Mouse (Mus musculus) liver, embryonic 14.5 days (tissue): ENCODE data around the gene 4930539E08Rik. TPM values are rescaled to one million over a fixed set of nuclear protein-coding genes. Genes with fewer than 3 reads are reported as not detected.

Source experiments
- ATAC-seq: fragments of 200-750 bp; cut with Nextera tagmentation; 2 replicates; pipeline ENCODE4 v1.8.0; 2017; ENCODE audit warnings: moderate number of reproducible peaks, mild to moderate bottlenecking, moderate library complexity; ENCODE audit not compliant: insufficient read depth
- DNase-seq, 3 experiments: peaks; one replicate each; pipeline ENCODE4 v3.0.0-alpha.2; 2012 to 2013; ENCODE audit warnings: low read depth in 3 of 3, low spot score in 3 of 3
- H3K27ac ChIP-seq: fragments of 300-500 bp; sonication (generic); 2 replicates; pipeline ENCODE4 v1.5.1; 2014; ENCODE audit warnings: moderate library complexity, mild to moderate bottlenecking, control low read depth, inconsistent platforms
- H3K27me3 ChIP-seq: fragments of 300-500 bp; sonication (generic); 2 replicates; pipeline ENCODE4 v1.6.1; 2014; ENCODE audit warnings: mild to moderate bottlenecking, low read length, moderate library complexity; ENCODE audit not compliant: control insufficient read depth, insufficient read depth
- H3K36me3 ChIP-seq: fragments of 300-500 bp; sonication (generic); replicated peaks from 2 replicates; pipeline ENCODE4 v1.6.1; 2014; ENCODE audit warnings: low read depth; ENCODE audit not compliant: control insufficient read depth, insufficient read depth
- H3K4me1 ChIP-seq, 2 experiments: fragments of 200-500 bp in 1 of 2; fragments of 300-500 bp in 1 of 2; sonication (generic) in 1 of 2; replicated peaks; 2 replicates each; pipeline ENCODE4 v1.6.1; 2012 to 2014; ENCODE audit warnings: antibody characterized with exemption in 1 of 2, inconsistent platforms in 1 of 2, low read length in 1 of 2; ENCODE audit not compliant: control insufficient read depth in 2 of 2, insufficient read depth in 2 of 2
- H3K4me2 ChIP-seq: fragments of 300-500 bp; sonication (generic); 2 replicates; pipeline ENCODE4 v1.6.1; 2014; ENCODE audit warnings: low read depth, mild to moderate bottlenecking, control low read depth, moderate library complexity
- H3K4me3 ChIP-seq, 2 experiments: fragments of 200-500 bp in 1 of 2; fragments of 300-500 bp in 1 of 2; sonication (generic) in 1 of 2; 2 replicates each; pipeline ENCODE4 v1.5.1; 2012 to 2014; ENCODE audit warnings: low read depth in 2 of 2, low read length in 2 of 2, mild to moderate bottlenecking in 2 of 2, control low read depth in 1 of 2, inconsistent platforms in 1 of 2, moderate library complexity in 1 of 2; ENCODE audit not compliant: insufficient read depth in 1 of 2
- H3K9ac ChIP-seq: fragments of 300-500 bp; sonication (generic); replicated peaks from 2 replicates; pipeline ENCODE4 v1.6.1; 2014; ENCODE audit warnings: mild to moderate bottlenecking, control low read depth, moderate library complexity
- H3K9me3 ChIP-seq: fragments of 300-500 bp; sonication (generic); 2 replicates; pipeline ENCODE4 v1.6.1; 2016; ENCODE audit warnings: low read length, mixed read lengths; ENCODE audit not compliant: control insufficient read depth
- CTCF ChIP-seq: IDR thresholded peaks from 2 replicates; pipeline ENCODE4 v1.5.1; 2016; ENCODE audit warnings: antibody characterized with exemption, low read depth, control low read depth
- EP300 ChIP-seq: IDR thresholded peaks from 2 replicates; pipeline ENCODE4 v1.6.1; 2016; ENCODE audit warnings: antibody characterized with exemption, low read depth
- WGBS: fragments of 180-500 bp; shearing (Covaris S2); extraction: QIAGEN DNeasy Blood & Tissue Kit; methylation state at CpG from one replicate; pipeline ENCODE4 v1.1.7; 2014; ENCODE audit not compliant: insufficient replicate concordance; 5-methylcytosine and 5-hydroxymethylcytosine counted together
- polyA plus RNA-seq, 2 experiments: library from polyadenylated mRNA; depleted of rRNA in 1 of 2; stranded (reverse) in 1 of 2; unstranded in 1 of 2; fragments of >200 nt; fragmentation: Nextera tagmentation in 1 of 2; extraction: Ambion mirVana in 1 of 2; gene quantifications; 2 replicates each; pipeline versions ENCODE4 v1.2.1 to v1.2.3; 2012 to 2014

Gene 4930539E08Rik
- polyA plus RNA-seq, 2 experiments = 0.03 to 0.06 TPM

DNA sequence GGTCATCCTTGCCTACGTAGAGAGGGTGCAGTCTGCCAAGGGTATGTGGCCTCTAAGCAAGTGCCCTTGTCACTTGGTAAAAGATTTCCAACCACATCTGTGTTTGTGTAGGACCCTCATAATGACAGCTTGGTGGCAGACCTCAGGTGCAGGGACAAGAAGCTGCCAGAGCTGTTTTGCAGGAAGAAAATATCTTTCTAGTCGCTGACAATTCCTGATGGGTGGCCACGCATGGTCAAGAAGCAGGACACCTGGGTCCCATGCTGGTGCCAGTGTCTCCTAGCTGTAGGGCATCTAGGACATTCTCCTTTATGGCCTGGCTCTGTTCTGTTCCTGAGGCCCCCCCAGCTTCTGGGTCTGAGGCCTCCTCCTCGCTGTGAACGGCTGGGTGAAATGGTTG is 38.8 kb downstream of the 4930539E08Rik start:
- ATAC-seq (no peak), DNase-seq (no peak)
- Histone ChIP-seq H3K4me1 (peaks cover 0 to 6% of the 10 kb centered on the region in 2 experiments; a peak in 1 of 4 replicates), H3K4me2 (no peak overlapping the region), H3K36me3 (no peaks in the 10 kb centered on the region), H3K27me3 (peaks cover 3% of the 10 kb centered on the region), H3K4me3 (no peak overlapping the region), H3K9ac (no peak overlapping the region), H3K27ac (no peak overlapping the region), H3K9me3 (no peaks in the 10 kb centered on the region)
- 63% methylated on average over 5 of the region's 5 CpGs for WGBS
- TF ChIP-seq CTCF = no peak
- no peak for TF ChIP-seq EP300

DNA sequence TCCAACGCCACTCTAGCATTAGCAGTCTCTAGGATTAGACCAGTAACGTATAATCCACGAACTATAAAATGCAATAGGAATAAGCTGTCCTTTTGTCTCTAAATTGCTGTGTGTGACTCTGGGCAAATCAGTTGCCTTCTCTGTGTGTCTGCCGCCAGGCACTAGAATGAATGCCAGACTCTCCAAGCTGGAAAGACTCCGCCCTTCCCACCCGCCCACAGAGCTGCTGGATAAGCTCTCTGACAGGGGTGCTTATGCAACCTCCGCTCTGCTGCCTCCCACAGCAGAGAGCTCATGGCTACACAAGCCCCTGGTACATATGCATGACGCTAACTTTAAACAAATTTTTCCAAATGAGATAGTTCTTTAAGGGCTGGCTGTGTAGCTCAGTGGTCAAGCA is 39.8 kb downstream of the 4930539E08Rik start:
- ATAC-seq = no peak
- no peak overlapping the region for H3K4me3 ChIP-seq
- peaks cover 0 to 6% of the 10 kb centered on the region in 2 experiments; a peak in 1 of 4 replicates for H3K4me1 ChIP-seq
- WGBS = 47% methylated on average over 8 of the region's 8 CpGs
- H3K36me3 ChIP-seq = no peaks in the 10 kb centered on the region
- peak in 1 of 3 experiments; percentile 26 for DNase-seq
- peaks cover 2% of the 10 kb centered on the region; the same call in 1 of the 2 replicates for H3K27me3 ChIP-seq
- H3K27ac ChIP-seq = no peak overlapping the region
- H3K9ac ChIP-seq = no peak overlapping the region
- no peaks in the 10 kb centered on the region for H3K9me3 ChIP-seq
- no peak overlapping the region for H3K4me2 ChIP-seq
- TF ChIP-seq EP300 = no peak
- no peak for TF ChIP-seq CTCF

DNA sequence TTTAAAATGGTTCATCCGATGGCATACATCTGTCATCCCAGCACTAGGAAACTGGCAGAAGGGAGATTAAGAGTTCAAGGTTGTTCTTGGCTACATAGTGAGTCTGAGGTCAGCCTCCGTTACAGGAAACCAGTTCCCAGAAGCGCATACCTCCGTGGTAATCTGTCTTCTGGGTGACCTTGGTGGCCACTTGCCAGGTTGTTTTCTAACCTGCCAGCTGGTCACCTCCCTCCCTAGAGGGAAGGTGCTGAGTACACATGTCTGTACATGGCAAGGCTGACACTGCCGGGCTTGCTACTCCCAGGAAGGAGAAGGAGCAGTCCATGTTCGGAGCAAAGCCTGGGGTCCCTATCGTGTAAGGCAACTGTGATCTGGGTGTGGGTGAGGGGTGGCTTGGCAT is 40.3 kb downstream of the 4930539E08Rik start:
- WGBS = 58% methylated on average over 7 of the region's 7 CpGs
- Histone ChIP-seq H3K4me1 (peaks cover 0 to 6% of the 10 kb centered on the region in 2 experiments; a peak in 1 of 4 replicates), H3K4me3 (no peak overlapping the region), H3K27ac (no peak overlapping the region), H3K9me3 (no peaks in the 10 kb centered on the region), H3K36me3 (no peaks in the 10 kb centered on the region), H3K4me2 (no peak overlapping the region), H3K27me3 (no peaks in the 10 kb centered on the region; the same call in 1 of the 2 replicates), H3K9ac (no peak overlapping the region)
- TF ChIP-seq CTCF = no peak
- TF ChIP-seq EP300 = no peak
- no peak for DNase-seq
- no peak for ATAC-seq

DNA sequence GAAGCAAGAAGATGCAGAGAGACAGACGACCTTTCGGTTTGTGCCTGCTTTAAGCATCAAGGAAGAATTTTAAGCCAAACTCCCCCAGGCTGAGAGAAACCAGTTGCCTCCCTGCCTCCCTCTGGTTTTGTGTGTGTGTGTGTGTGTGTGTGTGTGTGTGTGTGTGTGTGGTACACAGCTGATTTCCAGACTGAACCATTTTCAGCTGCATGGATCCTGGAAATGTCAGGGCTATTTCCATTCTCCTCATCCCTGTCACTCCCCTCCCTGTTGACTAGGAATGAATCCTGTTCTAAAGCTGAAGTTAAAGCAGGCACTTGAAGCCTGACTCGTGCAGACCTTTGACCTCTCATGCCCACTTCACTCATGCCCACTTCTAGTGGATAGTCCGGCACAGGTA is 40.9 kb downstream of the 4930539E08Rik start:
- Histone ChIP-seq H3K4me3 (no peak overlapping the region), H3K9ac (no peak overlapping the region), H3K4me2 (no peak overlapping the region), H3K4me1 (peaks cover 0 to 6% of the 10 kb centered on the region in 2 experiments; a peak in 1 of 4 replicates), H3K36me3 (no peaks in the 10 kb centered on the region), H3K27ac (no peak overlapping the region), H3K9me3 (no peaks in the 10 kb centered on the region), H3K27me3 (no peaks in the 10 kb centered on the region; the same call in 1 of the 2 replicates)
- 63% methylated on average over 4 of the region's 4 CpGs for WGBS
- DNase-seq = no peak
- TF ChIP-seq CTCF (no peak), EP300 (no peak)
- ATAC-seq = no peak

DNA sequence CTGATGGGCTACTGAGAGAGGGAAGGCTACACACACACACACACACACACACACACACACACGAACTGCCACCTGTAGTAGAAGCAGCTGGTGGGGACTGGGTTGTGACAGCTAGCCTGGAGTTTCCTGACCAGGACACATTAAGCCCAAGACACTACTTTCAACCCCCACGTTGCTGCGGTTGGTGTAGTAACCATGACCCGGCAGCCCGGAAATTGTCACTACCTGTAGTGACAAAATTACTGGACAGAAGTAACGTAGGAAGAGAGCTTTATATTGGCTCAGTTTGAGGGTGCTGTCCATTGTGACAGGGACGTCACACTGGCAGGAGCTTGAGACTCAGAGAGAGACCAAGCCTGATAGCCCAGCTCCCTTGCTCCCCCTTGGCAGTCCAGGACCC is 42.8 kb downstream of the 4930539E08Rik start:
- no peak overlapping the region for H3K4me2 ChIP-seq
- H3K4me1 ChIP-seq = peaks cover 0 to 6% of the 10 kb centered on the region in 2 experiments; a peak in 1 of 4 replicates
- WGBS = 59% methylated on average over 7 of the region's 7 CpGs
- H3K9me3 ChIP-seq = no peaks in the 10 kb centered on the region
- no peak overlapping the region for H3K9ac ChIP-seq
- H3K27ac ChIP-seq = no peak overlapping the region
- TF ChIP-seq CTCF (no peak), EP300 (no peak)
- DNase-seq (no peak), ATAC-seq (no peak)
- H3K27me3 ChIP-seq = no peaks in the 10 kb centered on the region; the same call in 1 of the 2 replicates
- no peaks in the 10 kb centered on the region for H3K36me3 ChIP-seq
- H3K4me3 ChIP-seq = no peak overlapping the region
